In genomic region chr5:132201077-132201645, GRCm38 (mm10) we compare ENCODE assay signal across 8 mouse cellular contexts.
DNase-seq lines count a peak whose midpoint lies in the region; ATAC-seq and TF ChIP-seq lines count a peak whose summit lies in the region.

No protein-coding gene starts in this region.

- H3K9ac ChIP-seq in stomach, embryonic 14.5 days (replicated peaks; ENCODE audit: low read depth, low read length) = no peak overlapping the region
- H3K9ac ChIP-seq in stomach, postnatal 0 days (ENCODE audit: low read length) = no peak overlapping the region
- no peak overlapping the region for H3K9ac ChIP-seq in stomach, embryonic 16.5 days (ENCODE audit: low read length)

- 28% methylated on average over 4 of the region's 4 CpGs for WGBS in stomach, embryonic 14.5 days
- 30% methylated on average over 4 of the region's 4 CpGs for WGBS in stomach, postnatal 0 days
- 29% methylated on average over 4 of the region's 4 CpGs for WGBS in stomach, embryonic 16.5 days

- H3K36me3 ChIP-seq in stomach, embryonic 14.5 days (ENCODE audit: control insufficient read depth, insufficient read depth, low read length) = no peaks in the 10 kb centered on the region
- no peaks in the 10 kb centered on the region for H3K36me3 ChIP-seq in stomach, postnatal 0 days (ENCODE audit: control insufficient read depth, insufficient read depth, low read length)
- H3K36me3 ChIP-seq in stomach, embryonic 16.5 days (ENCODE audit: control insufficient read depth, insufficient read depth, low read length) = no peaks in the 10 kb centered on the region

- no peaks in the 10 kb centered on the region for H3K9me3 ChIP-seq in stomach, embryonic 14.5 days (ENCODE audit: control insufficient read depth, low read depth, low read length)
- no peaks in the 10 kb centered on the region for H3K9me3 ChIP-seq in stomach, postnatal 0 days (ENCODE audit: control insufficient read depth, low read length)
- H3K9me3 ChIP-seq in stomach, embryonic 16.5 days (replicated peaks; ENCODE audit: control insufficient read depth, low read length) = no peaks in the 10 kb centered on the region

- TF ChIP-seq CTCF in stomach, postnatal 0 days (IDR thresholded peaks at IDR 0.05; ENCODE audit: low read depth) = no peak

- H3K27ac ChIP-seq in stomach, embryonic 14.5 days (ENCODE audit: low read length) = peak overlapping the region; percentile 39; the same call in 1 of the 2 replicates
- H3K27ac ChIP-seq in stomach, postnatal 0 days (replicated peaks) = no peak overlapping the region
- peak overlapping the region; percentile 55; the same call in 1 of the 2 replicates for H3K27ac ChIP-seq in stomach, embryonic 16.5 days (ENCODE audit: low read length)

- H3K4me1 ChIP-seq in stomach, embryonic 14.5 days (ENCODE audit: control insufficient read depth, insufficient read depth, low read length) = peaks cover 25% of the 10 kb centered on the region
- H3K4me1 ChIP-seq in stomach, postnatal 0 days (replicated peaks; ENCODE audit: control insufficient read depth, insufficient read depth) = no peaks in the 10 kb centered on the region
- H3K4me1 ChIP-seq in stomach, embryonic 16.5 days (ENCODE audit: control insufficient read depth, insufficient read depth, low read length) = peaks cover 18% of the 10 kb centered on the region

- H3K27me3 ChIP-seq in stomach, embryonic 14.5 days (ENCODE audit: control insufficient read depth, insufficient read depth, low read length) = no peaks in the 10 kb centered on the region
- no peaks in the 10 kb centered on the region for H3K27me3 ChIP-seq in stomach, postnatal 0 days (ENCODE audit: control insufficient read depth, insufficient read depth, low read length)
- H3K27me3 ChIP-seq in stomach, embryonic 16.5 days (ENCODE audit: control insufficient read depth, insufficient read depth, low read length) = no peaks in the 10 kb centered on the region

- DNase-seq in heart, adult 11 months = peak; percentile 73
- no peak for DNase-seq in heart, adult 8-10 months (ENCODE audit: low spot score)
- DNase-seq in stomach, postnatal 0 days (ENCODE audit: low spot score) = no peak
- peak; percentile 31 for DNase-seq in kidney, adult 9 months
- DNase-seq in thymus, postnatal 14 days = no peak
- DNase-seq in thymus, postnatal 0 days (ENCODE audit: low spot score) = no peak

- no peak for ATAC-seq in stomach, embryonic 14.5 days (ENCODE audit: insufficient number of reproducible peaks, insufficient read depth, low FRiP score, low read depth)
- no peak for ATAC-seq in stomach, postnatal 0 days (ENCODE audit: low FRiP score, low TSS enrichment)
- no peak; the same call in 1 of the 2 replicates for ATAC-seq in stomach, embryonic 16.5 days (ENCODE audit: insufficient read depth, low FRiP score)

- TF ChIP-seq EP300 in stomach, postnatal 0 days (optimal IDR thresholded peaks at IDR 0.05) = no peak

- H3K4me3 ChIP-seq in stomach, embryonic 14.5 days (ENCODE audit: low read depth, low read length) = no peak overlapping the region
- H3K4me3 ChIP-seq in stomach, postnatal 0 days (ENCODE audit: low read depth, low read length) = no peak overlapping the region
- no peak overlapping the region for H3K4me3 ChIP-seq in stomach, embryonic 16.5 days (replicated peaks; ENCODE audit: low read length)

- no peak overlapping the region for H3K4me2 ChIP-seq in stomach, embryonic 14.5 days (replicated peaks; ENCODE audit: low read depth, low read length)
- no peak overlapping the region for H3K4me2 ChIP-seq in stomach, postnatal 0 days (replicated peaks; ENCODE audit: low read depth)
- no peak overlapping the region; the same call in 1 of the 2 replicates for H3K4me2 ChIP-seq in stomach, embryonic 16.5 days (ENCODE audit: low read depth, low read length)

Comparison
In these comparisons a context has a peak if more than half of its experiments do, and no peak if none do; other contexts are left out.
1. DNase-seq: peak in heart, adult 11 months (single experiment) and kidney, adult 9 months (single experiment); none in heart, adult 8-10 months (single experiment), stomach, postnatal 0 days (single experiment), thymus, postnatal 14 days (single experiment) and thymus, postnatal 0 days (single experiment).